Mouse (Mus musculus): Measurements from ENCODE around the gene N4bp1.

DNA sequence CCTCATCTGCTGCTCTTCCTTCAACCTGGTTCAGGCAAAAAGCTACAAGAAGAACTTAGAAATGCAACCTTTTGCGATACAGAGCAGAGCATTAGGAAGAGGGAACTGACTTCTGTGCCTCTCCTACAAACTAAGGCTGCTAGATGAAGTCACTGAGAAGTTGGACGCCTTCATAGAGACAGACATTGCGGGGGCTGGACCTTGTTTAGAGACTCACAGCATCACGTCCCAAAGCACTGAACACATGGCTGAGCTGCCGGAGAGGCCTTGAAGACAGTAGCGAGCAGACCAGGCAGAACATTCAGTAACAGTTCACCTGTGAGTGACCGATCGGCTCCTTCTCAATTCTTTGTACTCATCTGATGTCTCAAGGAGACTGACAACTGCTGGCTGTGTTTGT, 104.0 kb downstream of the N4bp1 start:
- no peak for TF ChIP-seq POLR2A (IDR thresholded peaks at IDR 0.05; ENCODE audit: low read depth, low read length)
- TF ChIP-seq CTCF (IDR thresholded peaks at IDR 0.05; ENCODE audit: borderline replicate concordance, insufficient read depth, low read length), result no peak
